Mouse (Mus musculus) midbrain, embryonic 12.5 days (tissue): ENCODE results near the gene Olfr172. TPM values are rescaled to one million over a fixed set of nuclear protein-coding genes. Genes with fewer than 3 reads are reported as not detected.

Source experiments
- ATAC-seq: fragments of 200-750 bp; cut with Nextera tagmentation; 2 replicates; pipeline ENCODE4 v1.8.0; 2017; ENCODE audit warnings: low read depth, moderate TSS enrichment, moderate library complexity; ENCODE audit not compliant: low FRiP score
- H3K27ac ChIP-seq: fragments of 300-500 bp; sonication (generic); replicated peaks from 2 replicates; pipeline ENCODE4 v1.5.1; 2016; ENCODE audit warnings: mild to moderate bottlenecking
- H3K27me3 ChIP-seq: fragments of 300-500 bp; sonication (generic); 2 replicates; pipeline ENCODE4 v1.6.1; 2016; ENCODE audit warnings: mild to moderate bottlenecking
- H3K36me3 ChIP-seq: fragments of 300-500 bp; sonication (generic); 2 replicates; pipeline ENCODE4 v1.6.1; 2016
- H3K4me1 ChIP-seq: fragments of 300-500 bp; sonication (generic); 2 replicates; pipeline ENCODE4 v1.6.1; 2016
- H3K4me2 ChIP-seq: fragments of 300-500 bp; sonication (generic); replicated peaks from 2 replicates; pipeline ENCODE4 v1.6.1; 2016; ENCODE audit warnings: mild to moderate bottlenecking, moderate library complexity
- H3K4me3 ChIP-seq: fragments of 300-500 bp; sonication (generic); 2 replicates; pipeline ENCODE4 v1.5.1; 2016; ENCODE audit warnings: mild to moderate bottlenecking
- H3K9ac ChIP-seq: fragments of 300-500 bp; sonication (generic); replicated peaks from 2 replicates; pipeline ENCODE4 v1.6.1; 2016; ENCODE audit warnings: mild to moderate bottlenecking, moderate library complexity
- H3K9me3 ChIP-seq: fragments of 300-500 bp; sonication (generic); 2 replicates; pipeline ENCODE4 v1.6.1; 2016; ENCODE audit warnings: mild to moderate bottlenecking
- WGBS: fragments of 180-500 bp; shearing (Covaris S2); methylation state at CpG from one replicate; pipeline ENCODE4 v1.1.7; 2016; 5-methylcytosine and 5-hydroxymethylcytosine counted together
- polyA plus RNA-seq: library from polyadenylated mRNA; unstranded; fragments of >200 nt; fragmentation: Nextera tagmentation; extraction: Ambion mirVana; gene quantifications from 2 replicates; pipeline ENCODE4 v1.2.1, GENCODE M21; 2016

The Olfr172 gene
- not detected in 2 replicates for polyA plus RNA-seq

DNA sequence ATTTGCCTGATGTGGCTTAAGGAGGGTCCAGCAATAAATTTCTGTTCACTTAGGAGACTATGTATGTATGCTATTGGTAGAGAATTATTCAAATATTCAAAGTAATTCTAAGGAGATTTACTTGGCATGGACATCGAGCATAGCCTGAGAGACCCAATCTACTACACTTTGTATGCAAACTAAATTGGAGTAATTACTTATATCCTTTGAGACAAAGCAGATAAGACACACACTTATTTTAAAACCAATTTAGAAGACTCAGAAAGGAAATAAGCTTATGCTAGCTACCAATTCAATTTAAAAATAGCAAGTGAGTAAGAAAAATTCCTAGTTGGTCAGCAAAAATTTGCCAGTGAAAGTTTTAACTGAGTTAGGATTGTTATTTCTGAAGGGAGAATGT lies at the start of gene Olfr172:
TSS of gene Olfr172 (minus strand) at position 101 of the 400 bp plus-strand sequence.
- H3K4me3 ChIP-seq, result no peak within 1 kb of the TSS
- H3K36me3 ChIP-seq, result no peaks in the 10 kb centered on the region
- no peaks in the 10 kb centered on the region for H3K4me1 ChIP-seq
- ATAC-seq, result no peak
- peaks cover 3% of the 10 kb centered on the region; the same call in 1 of the 2 replicates for H3K9me3 ChIP-seq
- no peaks in the 10 kb centered on the region for H3K27me3 ChIP-seq
- WGBS, result 80% methylated on average over 1 of the region's 1 CpGs
- H3K9ac ChIP-seq, result no peak within 1 kb of the TSS
- H3K4me2 ChIP-seq, result no peak within 1 kb of the TSS
- no peak within 1 kb of the TSS for H3K27ac ChIP-seq

DNA sequence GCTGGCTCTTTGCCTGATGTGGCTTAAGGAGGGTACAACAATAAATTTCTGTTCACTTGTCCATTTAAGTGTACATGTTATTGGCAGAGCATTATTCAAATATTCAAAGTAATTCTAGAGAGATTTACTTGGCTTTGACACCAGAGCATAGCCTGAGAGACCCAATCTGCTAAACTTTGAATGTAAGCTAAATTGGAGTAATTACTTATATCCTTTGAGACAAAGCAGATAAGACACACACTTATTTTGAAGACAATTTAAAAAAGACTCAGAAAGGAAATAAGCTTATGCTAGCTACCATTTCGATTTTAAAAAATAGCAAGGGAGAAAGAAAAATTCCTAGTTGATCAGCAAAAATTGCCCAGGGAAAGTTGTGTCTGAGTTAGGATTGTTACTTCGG lies 37.2 kb upstream of the Olfr172 start, which contains the start of gene Olfr173:
TSS of gene Olfr173 (minus strand) at position 101 of the 400 bp plus-strand sequence.
- Histone ChIP-seq H3K4me1 (no peaks in the 10 kb centered on the region), H3K9ac (no peak within 1 kb of the TSS), H3K4me3 (no peak within 1 kb of the TSS), H3K4me2 (no peak within 1 kb of the TSS), H3K27me3 (no peaks in the 10 kb centered on the region), H3K27ac (no peak within 1 kb of the TSS), H3K9me3 (no peaks in the 10 kb centered on the region), H3K36me3 (no peaks in the 10 kb centered on the region)
- no peak for ATAC-seq
- 81% methylated on average over 2 of the region's 2 CpGs for WGBS

DNA sequence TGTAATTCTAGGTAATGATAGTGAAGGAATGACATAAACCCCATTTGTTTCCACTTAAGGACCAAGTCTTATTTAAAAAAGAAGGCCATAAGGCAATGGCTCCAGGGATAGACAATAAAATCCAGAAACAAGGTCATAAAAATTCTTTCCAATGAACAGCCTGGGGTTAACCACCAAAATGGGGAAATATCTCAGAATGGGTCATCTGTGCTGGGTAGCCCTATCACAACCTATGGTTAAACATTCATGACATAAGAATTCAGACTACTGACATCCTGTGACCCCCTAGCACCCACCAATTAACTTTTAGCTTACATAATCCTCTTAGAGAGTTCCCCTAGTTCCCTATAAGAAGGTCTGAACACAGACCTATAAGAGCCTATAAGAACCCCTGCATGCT lies 6.8 kb downstream of the Olfr172 start:
- H3K4me3 ChIP-seq, result no peak overlapping the region
- H3K9me3 ChIP-seq, result no peaks in the 10 kb centered on the region
- no peaks in the 10 kb centered on the region for H3K36me3 ChIP-seq
- H3K4me1 ChIP-seq, result no peaks in the 10 kb centered on the region
- H3K9ac ChIP-seq, result no peak overlapping the region
- no peak overlapping the region for H3K4me2 ChIP-seq
- ATAC-seq, result no peak
- no peaks in the 10 kb centered on the region for H3K27me3 ChIP-seq
- H3K27ac ChIP-seq, result no peak overlapping the region

DNA sequence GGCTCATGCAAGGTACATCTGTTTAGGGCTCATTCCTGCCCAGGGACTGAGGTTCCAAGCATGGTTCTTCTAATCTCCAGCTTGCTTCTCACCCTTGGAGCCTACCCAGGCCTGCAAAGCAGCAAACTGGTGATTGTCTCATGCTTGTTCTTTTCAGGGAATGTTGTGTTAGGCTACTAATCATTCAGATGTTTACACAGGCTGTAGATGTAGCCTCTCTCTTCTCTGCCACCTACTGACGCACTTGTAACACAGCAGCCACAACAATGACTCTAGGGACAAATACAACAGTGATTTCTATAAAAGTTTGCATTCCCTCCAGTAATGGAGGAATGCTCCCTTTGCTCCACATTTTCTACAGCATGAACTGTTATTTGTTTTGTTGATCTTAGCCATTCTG lies 11.7 kb downstream of the Olfr172 start:
- H3K36me3 ChIP-seq, result no peaks in the 10 kb centered on the region
- 9% methylated on average over 1 of the region's 1 CpGs for WGBS
- H3K4me1 ChIP-seq, result no peaks in the 10 kb centered on the region
- no peak overlapping the region for H3K4me3 ChIP-seq
- no peak for ATAC-seq
- H3K27ac ChIP-seq, result no peak overlapping the region
- no peaks in the 10 kb centered on the region for H3K9me3 ChIP-seq
- H3K4me2 ChIP-seq, result no peak overlapping the region
- H3K27me3 ChIP-seq, result no peaks in the 10 kb centered on the region
- H3K9ac ChIP-seq, result no peak overlapping the region

DNA sequence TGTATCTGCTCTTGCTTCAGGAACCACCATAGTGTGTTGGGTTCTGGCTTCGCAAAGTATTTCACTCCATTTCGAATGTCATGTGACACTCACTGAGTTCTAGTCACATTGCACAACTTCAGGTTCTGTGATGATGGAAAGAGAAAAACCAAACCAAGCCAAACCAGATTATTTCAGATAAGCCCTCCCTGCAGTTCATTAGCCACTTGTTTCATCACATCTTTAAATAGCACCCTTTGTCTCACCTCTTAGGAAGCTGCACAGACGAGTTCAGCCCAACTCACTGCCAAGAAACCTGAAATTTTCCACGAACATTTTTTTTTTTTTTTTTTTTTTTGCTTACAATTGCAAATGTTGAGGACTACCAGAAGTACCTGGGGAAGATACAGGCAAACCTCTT lies 16.3 kb downstream of the Olfr172 start:
- H3K4me2 ChIP-seq, result no peak overlapping the region
- no peaks in the 10 kb centered on the region for H3K9me3 ChIP-seq
- H3K4me3 ChIP-seq, result no peak overlapping the region
- no peaks in the 10 kb centered on the region for H3K36me3 ChIP-seq
- no peaks in the 10 kb centered on the region for H3K27me3 ChIP-seq
- ATAC-seq, result no peak
- no peak overlapping the region for H3K9ac ChIP-seq
- no peak overlapping the region for H3K27ac ChIP-seq
- no peaks in the 10 kb centered on the region for H3K4me1 ChIP-seq
- 76% methylated on average over 4 of the region's 4 CpGs for WGBS

DNA sequence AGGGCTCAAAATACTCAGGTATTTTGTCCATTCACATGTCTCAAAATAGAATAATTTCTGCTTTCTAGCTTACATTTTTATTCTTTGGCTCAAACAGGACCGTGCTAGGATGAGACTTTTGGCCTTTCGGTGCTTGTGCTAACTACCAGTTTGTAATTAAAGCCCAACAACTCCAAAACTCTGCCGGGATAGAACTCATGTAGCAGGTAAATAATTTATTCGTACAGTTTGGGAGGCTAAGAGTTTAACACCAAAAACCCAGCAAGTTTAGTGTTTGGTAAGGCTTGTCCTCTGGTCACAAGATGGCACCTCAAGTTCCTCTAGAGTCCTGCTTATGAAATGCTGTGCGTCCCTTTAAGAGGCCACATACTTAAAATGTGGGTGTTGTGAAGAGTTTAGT lies 22.2 kb downstream of the Olfr172 start:
- Histone ChIP-seq H3K36me3 (no peaks in the 10 kb centered on the region), H3K27ac (no peak overlapping the region), H3K9me3 (no peaks in the 10 kb centered on the region), H3K9ac (no peak overlapping the region), H3K4me2 (no peak overlapping the region), H3K27me3 (no peaks in the 10 kb centered on the region), H3K4me3 (no peak overlapping the region), H3K4me1 (no peaks in the 10 kb centered on the region)
- 90% methylated on average over 5 of the region's 5 CpGs for WGBS
- no peak for ATAC-seq

DNA sequence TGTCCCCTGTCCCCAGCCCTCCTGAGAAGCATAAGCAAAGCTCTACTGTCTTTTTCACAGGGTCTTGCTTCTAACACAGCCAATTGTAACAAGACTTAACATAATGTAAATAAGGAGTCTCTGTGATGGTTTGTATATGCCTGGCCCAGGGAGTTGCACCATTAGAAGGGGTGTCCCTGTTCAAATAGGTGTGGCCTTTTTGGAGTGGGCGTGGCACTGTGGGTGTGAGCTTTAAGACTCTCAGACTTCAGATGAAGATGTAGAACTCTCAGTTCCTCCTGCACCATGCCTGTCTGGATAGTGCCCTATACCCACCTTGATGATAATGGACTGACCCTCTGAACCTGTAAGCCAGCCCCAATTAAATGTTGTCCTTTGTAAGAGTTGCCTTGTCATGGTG lies 24.2 kb downstream of the Olfr172 start:
- no peak overlapping the region for H3K9ac ChIP-seq
- 74% methylated on average over 1 of the region's 1 CpGs for WGBS

DNA sequence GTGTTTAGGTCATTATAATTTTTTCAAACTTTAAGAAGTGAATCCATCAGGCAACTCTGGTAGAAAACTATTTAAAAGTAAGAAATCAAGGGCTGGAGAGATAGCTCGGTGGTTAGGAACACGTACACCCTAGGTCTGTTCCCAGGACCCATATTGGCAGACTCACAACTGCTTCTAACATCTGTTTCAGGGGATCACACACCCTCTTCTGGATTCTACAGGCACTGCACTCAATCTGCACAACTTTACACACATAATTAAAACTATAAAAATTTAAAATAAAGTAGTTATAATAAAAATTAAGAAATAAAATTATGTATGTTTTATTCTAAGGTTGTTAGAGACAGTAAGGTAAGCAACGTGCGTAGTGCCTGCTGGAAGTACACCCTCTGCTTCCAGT lies 24.8 kb downstream of the Olfr172 start:
- Histone ChIP-seq H3K4me3 (no peak overlapping the region), H3K36me3 (peaks cover 16% of the 10 kb centered on the region), H3K9me3 (no peaks in the 10 kb centered on the region), H3K9ac (no peak overlapping the region), H3K4me1 (no peaks in the 10 kb centered on the region), H3K27ac (no peak overlapping the region), H3K4me2 (no peak overlapping the region), H3K27me3 (no peaks in the 10 kb centered on the region)
- 85% methylated on average over 4 of the region's 4 CpGs for WGBS
- ATAC-seq, result no peak

More for the DNA sequence above, 24.2 kb downstream of the Olfr172 start:
- Histone ChIP-seq H3K4me1 (no peaks in the 10 kb centered on the region), H3K9me3 (no peaks in the 10 kb centered on the region), H3K36me3 (peaks cover 14% of the 10 kb centered on the region), H3K27ac (no peak overlapping the region), H3K4me2 (no peak overlapping the region), H3K27me3 (no peaks in the 10 kb centered on the region), H3K4me3 (no peak overlapping the region)
- no peak for ATAC-seq

DNA sequence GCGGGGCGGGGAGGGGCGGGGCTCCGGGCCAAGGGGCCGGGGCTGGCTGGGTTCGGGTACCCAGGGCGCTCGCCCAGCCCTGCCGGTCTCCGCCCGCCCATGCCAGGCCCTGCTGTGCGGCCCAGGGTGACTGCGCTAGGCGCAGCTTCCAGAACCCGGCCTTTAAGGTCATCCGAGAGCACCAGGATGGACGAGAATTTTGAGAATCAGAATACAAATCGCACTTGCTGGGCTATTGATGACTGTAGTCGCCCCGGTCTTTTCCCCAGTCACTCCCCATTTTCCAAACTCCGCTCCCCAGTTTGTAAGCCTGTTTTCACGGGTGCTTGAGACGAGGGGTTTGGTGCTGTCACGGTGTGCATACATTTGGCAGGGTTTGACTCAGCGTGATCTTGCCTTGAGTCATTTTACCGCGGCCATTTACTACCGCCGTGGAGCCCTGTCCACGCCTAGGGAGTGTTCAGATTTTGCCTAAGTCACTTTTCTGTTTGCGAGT lies 34.8 kb downstream of the Olfr172 start:
- Histone ChIP-seq H3K4me3 (peak overlapping the region; percentile 83), H3K27ac (peak overlapping the region; percentile 85), H3K9ac (peak overlapping the region; percentile 78)

DNA sequence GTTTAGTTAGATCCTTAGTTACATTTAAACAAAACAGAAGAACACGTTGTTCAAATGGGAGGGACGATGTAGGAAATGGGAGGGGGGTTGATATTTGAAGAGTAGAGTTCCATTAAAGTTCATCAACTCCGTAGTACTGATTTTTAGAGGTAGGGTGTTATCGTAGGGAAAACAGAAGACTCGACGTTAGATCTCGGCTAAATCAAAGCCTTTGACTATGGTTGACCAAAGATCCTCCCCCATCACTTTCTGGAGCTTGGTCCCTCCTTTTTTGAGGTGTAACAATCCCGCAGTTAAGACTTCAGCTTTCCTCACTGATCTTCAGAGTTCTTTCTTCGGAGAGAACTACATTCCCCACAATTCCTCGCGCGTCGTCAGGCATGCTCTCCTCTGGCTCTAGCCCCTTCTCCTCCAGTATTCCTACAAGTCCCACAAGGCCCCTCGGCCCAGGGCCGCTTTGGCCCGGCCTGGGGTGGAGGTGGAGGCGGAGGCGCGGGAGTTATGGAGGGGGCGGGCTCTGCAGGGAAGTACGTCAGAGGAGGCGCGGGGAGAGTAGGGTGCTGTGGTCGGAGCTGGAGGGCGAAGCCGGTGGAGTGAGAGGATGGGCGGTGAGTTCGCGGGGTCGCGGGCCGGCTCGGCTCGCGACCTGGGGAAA lies 35.4 kb downstream of the Olfr172 start, which contains the start of gene Cldnd1:
TSS of gene Cldnd1 (plus strand) at position 434 of the 655 bp plus-strand sequence.
- Histone ChIP-seq H3K27me3 (no peaks in the 10 kb centered on the region), H3K4me3 (peak within 1 kb of the TSS; percentile 83), H3K9me3 (no peaks in the 10 kb centered on the region), H3K4me1 (peaks cover 4% of the 10 kb centered on the region), H3K9ac (peak within 1 kb of the TSS; percentile 78), H3K4me2 (peak within 1 kb of the TSS; percentile 66), H3K27ac (peak within 1 kb of the TSS; percentile 85), H3K36me3 (peaks cover 17% of the 10 kb centered on the region)
- WGBS, result 2% methylated on average over 33 of the region's 35 CpGs
- peak; percentile 100 for ATAC-seq

More for the DNA sequence above, 34.8 kb downstream of the Olfr172 start:
- under 1% methylated on average over 29 of the region's 31 CpGs for WGBS
- Histone ChIP-seq H3K4me2 (peak overlapping the region; percentile 66), H3K4me1 (peaks cover 4% of the 10 kb centered on the region), H3K36me3 (peaks cover 24% of the 10 kb centered on the region), H3K27me3 (no peaks in the 10 kb centered on the region), H3K9me3 (no peaks in the 10 kb centered on the region)
- peak; percentile 94 for ATAC-seq

DNA sequence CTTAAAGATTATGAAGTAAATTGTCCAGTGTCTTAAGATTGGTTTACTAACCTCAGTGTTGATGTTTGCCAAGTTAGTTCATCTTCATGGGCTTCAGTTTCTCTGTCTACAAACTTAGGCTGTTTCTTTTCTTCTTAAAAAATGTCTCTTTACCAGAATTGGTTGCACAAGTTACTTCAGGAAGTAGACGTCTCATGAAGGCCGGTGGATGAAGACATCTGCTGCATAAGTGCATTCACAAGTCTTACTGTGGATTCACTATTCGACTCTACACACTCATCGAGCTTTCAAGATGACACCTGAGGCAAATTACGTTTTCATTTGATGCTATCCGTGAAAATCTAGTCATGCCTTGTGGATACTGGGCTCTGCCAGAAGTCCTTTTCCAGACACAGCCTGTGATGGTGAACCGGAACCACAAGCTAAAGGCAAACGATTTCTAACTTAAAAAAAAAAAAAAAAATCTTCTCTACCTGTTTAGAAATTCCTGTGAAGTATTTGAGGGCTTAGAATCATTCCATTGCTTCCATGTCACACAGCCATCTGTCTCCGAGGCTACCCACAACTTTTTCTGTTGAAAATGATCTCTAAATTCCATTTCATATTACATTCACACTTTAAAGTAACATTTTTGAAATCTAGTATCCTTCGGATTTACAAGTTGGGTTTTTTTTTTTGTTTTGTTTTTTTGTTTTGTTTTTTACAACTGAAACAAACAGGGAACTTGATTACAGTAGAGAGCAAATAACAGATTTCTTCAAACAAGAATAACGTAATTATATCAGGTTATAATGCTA lies 36.1 kb downstream of the Olfr172 start:
- ATAC-seq, result no peak
- no peak overlapping the region for H3K4me3 ChIP-seq
- peaks cover 10% of the 10 kb centered on the region for H3K36me3 ChIP-seq
- 84% methylated on average over 11 of the region's 11 CpGs for WGBS
- no peaks in the 10 kb centered on the region for H3K9me3 ChIP-seq
- no peak overlapping the region for H3K9ac ChIP-seq
- H3K27ac ChIP-seq, result no peak overlapping the region
- peak overlapping the region; percentile 66; the same call in 1 of the 2 replicates for H3K4me2 ChIP-seq
- no peaks in the 10 kb centered on the region for H3K27me3 ChIP-seq
- peaks cover 4% of the 10 kb centered on the region for H3K4me1 ChIP-seq

DNA sequence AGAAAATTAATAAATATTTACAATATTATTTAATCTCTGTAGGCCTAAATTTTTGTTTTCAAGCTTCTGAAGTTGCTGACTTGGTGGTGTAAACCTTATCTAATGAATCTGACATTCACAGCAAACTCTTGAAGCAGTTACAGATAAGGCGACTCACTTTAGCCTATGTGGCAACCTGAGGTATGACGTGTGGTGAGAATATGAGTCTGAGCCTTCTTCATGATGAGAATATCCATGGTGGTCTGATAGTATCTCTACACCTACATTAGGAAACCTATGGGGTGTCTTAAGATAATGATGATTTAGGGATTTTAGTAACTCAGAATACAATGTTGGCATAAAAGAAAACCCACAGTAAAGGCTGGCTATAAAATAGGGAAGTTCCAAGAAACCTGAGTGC lies 40.7 kb downstream of the Olfr172 start:
- Histone ChIP-seq H3K9ac (no peak overlapping the region), H3K27me3 (no peaks in the 10 kb centered on the region), H3K4me1 (no peaks in the 10 kb centered on the region), H3K4me3 (no peak overlapping the region), H3K9me3 (no peaks in the 10 kb centered on the region), H3K36me3 (no peaks in the 10 kb centered on the region), H3K4me2 (no peak overlapping the region), H3K27ac (no peak overlapping the region)
- no peak for ATAC-seq
- 87% methylated on average over 2 of the region's 2 CpGs for WGBS
